Mouse (Mus musculus) G1E (cell line): ENCODE results near the gene Cops7a.

ENCODE experiments used
- CTCF ChIP-seq: IDR thresholded peaks from 2 replicates; pipeline ENCODE4 v1.5.1; 2012; ENCODE audit warnings: low read depth, low read length, inconsistent platforms, mixed read lengths
- GATA1 ChIP-seq: IDR thresholded peaks from 2 replicates; pipeline ENCODE4 v1.6.1; 2012; ENCODE audit warnings: borderline replicate concordance, low read length, inconsistent platforms, mixed read lengths
- POLR2AphosphoS5 ChIP-seq: IDR thresholded peaks from 2 replicates; pipeline ENCODE4 v1.6.1; 2012; ENCODE audit warnings: low read depth, low read length, inconsistent platforms; ENCODE audit not compliant: insufficient replicate concordance
- TAL1 ChIP-seq: conservative IDR thresholded peaks from 2 replicates; pipeline ENCODE4 v1.6.1; 2012; ENCODE audit warnings: low read depth, low read length, inconsistent platforms, mixed read lengths

GRCm38 (mm10) chr6:124955212-124955611, 10.1 kb downstream of the Cops7a start:
- no peak for TF ChIP-seq CTCF
- no peak for TF ChIP-seq POLR2AphosphoS5
- TF ChIP-seq GATA1: no peak
- no peak for TF ChIP-seq TAL1
